Mouse (Mus musculus) heart, embryonic 12.5 days (tissue): ENCODE measurements around the gene Mia2. TPM values are rescaled to one million over a fixed set of nuclear protein-coding genes. Genes with fewer than 3 reads are reported as not detected.
"Not testable (repeated sequence)": the region's sequence is repeated elsewhere in the genome, so short reads cannot be mapped to it uniquely, and the experiment has no call there.

Experiments used
- ATAC-seq: fragments of 200-750 bp; cut with Nextera tagmentation; 2 replicates; pipeline ENCODE4 v1.8.0; 2017; ENCODE audit warnings: moderate TSS enrichment, moderate library complexity; ENCODE audit not compliant: insufficient number of reproducible peaks, low FRiP score
- H3K27ac ChIP-seq: fragments of 300-500 bp; sonication (generic); 2 replicates; pipeline ENCODE4 v1.5.1; 2016; ENCODE audit warnings: mild to moderate bottlenecking, moderate library complexity; ENCODE audit not compliant: poor library complexity, severe bottlenecking
- H3K27me3 ChIP-seq: fragments of 300-500 bp; sonication (generic); replicated peaks from 2 replicates; pipeline ENCODE4 v1.6.1; 2016; ENCODE audit warnings: mild to moderate bottlenecking, moderate library complexity
- H3K36me3 ChIP-seq: fragments of 300-500 bp; sonication (generic); 2 replicates; pipeline ENCODE4 v1.6.1; 2016; ENCODE audit warnings: mild to moderate bottlenecking, moderate library complexity
- H3K4me1 ChIP-seq: fragments of 300-500 bp; sonication (generic); replicated peaks from 2 replicates; pipeline ENCODE4 v1.6.1; 2016; ENCODE audit warnings: mild to moderate bottlenecking
- H3K4me2 ChIP-seq: fragments of 300-500 bp; sonication (generic); 2 replicates; pipeline ENCODE4 v1.6.1; 2016; ENCODE audit warnings: mild to moderate bottlenecking, moderate library complexity
- H3K4me3 ChIP-seq: fragments of 300-500 bp; sonication (generic); 2 replicates; pipeline ENCODE4 v1.5.1; 2016; ENCODE audit warnings: mild to moderate bottlenecking
- H3K9ac ChIP-seq: fragments of 300-500 bp; sonication (generic); 2 replicates; pipeline ENCODE4 v1.6.1; 2016; ENCODE audit warnings: mild to moderate bottlenecking, moderate library complexity
- H3K9me3 ChIP-seq: fragments of 300-500 bp; sonication (generic); replicated peaks from 2 replicates; pipeline ENCODE4 v1.6.1; 2016; ENCODE audit warnings: mild to moderate bottlenecking, moderate library complexity
- WGBS: fragments of 180-500 bp; shearing (Covaris S2); methylation state at CpG from one replicate; pipeline ENCODE4 v1.1.7; 2016; 5-methylcytosine and 5-hydroxymethylcytosine counted together
- microRNA-seq: library from miRNA; unstranded; fragments of <30 nt; microRNA quantifications from one replicate; pipeline ENCODE4, GENCODE M21; 2017
- polyA plus RNA-seq: library from polyadenylated mRNA; unstranded; fragments of >200 nt; fragmentation: Nextera tagmentation; extraction: Ambion mirVana; gene quantifications from 2 replicates; pipeline ENCODE4 v1.2.1, GENCODE M21; 2016

Mia2 gene
- polyA plus RNA-seq, 1 experiment from 2014 or later: 48.5 TPM

DNA sequence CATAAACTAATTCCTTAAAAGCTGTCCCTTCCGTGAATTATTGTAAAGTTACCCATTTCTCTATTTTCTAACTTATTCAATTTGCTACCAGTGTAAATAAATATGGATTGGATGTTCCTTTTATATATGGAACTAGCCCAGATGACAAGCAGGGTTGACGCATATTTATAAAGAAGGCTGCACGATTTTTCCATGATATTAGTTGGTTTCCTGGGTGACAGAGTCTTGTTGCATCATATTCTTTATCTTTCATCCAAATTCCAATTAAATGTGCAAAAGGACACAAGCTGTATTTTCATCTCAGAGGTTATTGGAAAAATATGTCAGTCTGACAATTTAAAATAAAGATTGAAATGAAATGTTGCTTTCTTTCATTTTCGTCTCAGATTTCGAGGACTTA lies 142.8 kb downstream of the Mia2 start:
- Histone ChIP-seq H3K4me3 (no peak overlapping the region), H3K36me3 (no peaks in the 10 kb centered on the region), H3K27me3 (no peaks in the 10 kb centered on the region), H3K9ac (no peak overlapping the region), H3K9me3 (no peaks in the 10 kb centered on the region), H3K27ac (no peak overlapping the region), H3K4me1 (no peaks in the 10 kb centered on the region), H3K4me2 (no peak overlapping the region)
- no peak for ATAC-seq
- WGBS: 80% methylated on average over 5 of the region's 5 CpGs

DNA sequence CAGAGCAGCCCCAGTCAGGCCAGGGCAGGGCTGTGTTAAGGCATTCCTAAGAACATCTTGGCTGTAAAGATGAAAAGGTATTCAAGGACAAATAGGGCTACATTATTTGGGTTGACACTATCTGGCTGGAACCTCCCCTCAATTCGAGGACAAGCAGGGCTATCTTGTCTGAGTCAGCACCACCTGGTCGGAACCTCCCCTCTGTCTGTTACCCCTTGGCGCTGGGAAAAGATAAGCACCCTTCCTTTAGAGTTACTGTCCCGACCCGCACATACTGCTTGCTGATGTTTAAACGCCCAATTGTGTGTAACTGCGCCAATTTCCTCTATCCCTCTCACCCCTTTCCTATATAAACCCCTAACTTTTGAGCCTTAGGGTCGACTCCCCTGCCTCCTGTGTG lies 145.4 kb downstream of the Mia2 start:
- H3K36me3 ChIP-seq, H3K27ac ChIP-seq, ATAC-seq, H3K4me2 ChIP-seq, H3K9me3 ChIP-seq, H3K27me3 ChIP-seq, H3K4me1 ChIP-seq, H3K4me3 ChIP-seq, H3K9ac ChIP-seq: not testable (repeated sequence)
- 76% methylated on average over 8 of the region's 8 CpGs for WGBS

Small RNA genes lying within 50 kb of the gene (microRNA-seq; reads per million reads assigned to microRNA genes)
- gene Gm27284: not detected

Other genes with a start within 250 kb of the Mia2 start
- gene Sec23a, start 83.8 kb upstream of the Mia2 start, polyA plus RNA-seq: 93.0 and 97.1 TPM in 2 replicates
- 25.4 and 25.9 TPM in 2 replicates for gene Gemin2, start 82.4 kb upstream of the Mia2 start, polyA plus RNA-seq
- gene Trappc6b, start 34.3 kb upstream of the Mia2 start, polyA plus RNA-seq: 80.4 and 83.2 TPM in 2 replicates
- gene Pnn, start 28.9 kb upstream of the Mia2 start, polyA plus RNA-seq: 73.4 and 78.0 TPM in 2 replicates
- 5.5 and 7.2 TPM in 2 replicates for gene Fbxo33, start 123.9 kb downstream of the Mia2 start, polyA plus RNA-seq